In genomic region chr8:109725106-109725505, GRCm38 (mm10) we compare ENCODE assay signal across 15 mouse cellular contexts.
"Had no signal": no experiment of that assay in that cellular context is flagged by ENCODE, and none has a peak within 500 bp of the region (broad histone marks: within the 10 kb centered on the region; RNA-seq: fewer than 3 reads in every experiment).

No protein-coding gene starts in this region.

- H3K9me3 ChIP-seq: limb, embryonic 13.5 days; midbrain, embryonic 10.5 days; neural tube, embryonic 15.5 days had no signal

- H3K4me3 ChIP-seq: limb, embryonic 13.5 days; midbrain, embryonic 10.5 days; myocyte; neural tube, embryonic 15.5 days had no signal

- H3K4me1 ChIP-seq: limb, embryonic 13.5 days; midbrain, embryonic 10.5 days; neural tube, embryonic 15.5 days had no signal

- H3K27ac ChIP-seq: kidney, postnatal 0 days; limb, embryonic 13.5 days; liver, embryonic 14.5 days; midbrain, embryonic 10.5 days; neural tube, embryonic 15.5 days had no signal

- ATAC-seq: inflammation-experienced regulatory T-cells, adult 6 months; lung, postnatal 0 days had no signal

- H3K27me3 ChIP-seq: limb, embryonic 13.5 days; neural tube, embryonic 15.5 days had no signal

- H3K4me2 ChIP-seq: limb, embryonic 13.5 days; neural tube, embryonic 15.5 days had no signal

- DNase-seq: left cerebral cortex, postnatal 4 days; lung, adult 2 months; lung, postnatal 36 days; midbrain, embryonic 14.5 days; right cerebral cortex, adult 18-20 months; right cerebral cortex, postnatal 25 days; thymus, postnatal 36 days had no signal

- H3K9ac ChIP-seq: limb, embryonic 13.5 days; liver, embryonic 14.5 days; neural tube, embryonic 15.5 days had no signal
